Mouse (Mus musculus) adrenal gland, postnatal 25 days (tissue): ENCODE measurements around the gene Ezh1. TPM values are rescaled to one million over a fixed set of nuclear protein-coding genes. Genes with fewer than 3 reads are reported as not detected.

ENCODE experiments used
- DNase-seq: peaks from one replicate; pipeline ENCODE4 v3.0.0; 2021; ENCODE audit warnings: mixed read lengths
- total RNA-seq: library from RNA; stranded (reverse); gene quantifications from 2 replicates; pipeline ENCODE4 v1.2.3, GENCODE M21; 2021

Gene Ezh1
- total RNA-seq, 1 experiment from 2014 or later = 49.6 TPM

DNA sequence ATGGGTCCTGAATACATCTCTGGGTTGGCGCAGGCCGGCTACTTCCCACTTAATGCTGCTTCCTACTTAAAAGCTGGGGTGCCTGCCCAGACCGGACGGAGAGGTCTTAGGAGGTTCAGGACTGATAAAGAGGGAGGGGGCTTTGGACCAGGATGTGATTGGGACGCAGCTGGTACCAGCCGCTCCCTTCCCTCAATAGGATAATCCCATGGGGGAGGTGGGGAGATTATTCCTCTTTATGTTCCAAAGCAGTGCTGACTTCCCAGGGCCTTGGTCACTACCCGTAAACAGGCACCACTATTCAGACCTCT, 20.4 kb upstream of the Ezh1 start:
- DNase-seq = no peak

DNA sequence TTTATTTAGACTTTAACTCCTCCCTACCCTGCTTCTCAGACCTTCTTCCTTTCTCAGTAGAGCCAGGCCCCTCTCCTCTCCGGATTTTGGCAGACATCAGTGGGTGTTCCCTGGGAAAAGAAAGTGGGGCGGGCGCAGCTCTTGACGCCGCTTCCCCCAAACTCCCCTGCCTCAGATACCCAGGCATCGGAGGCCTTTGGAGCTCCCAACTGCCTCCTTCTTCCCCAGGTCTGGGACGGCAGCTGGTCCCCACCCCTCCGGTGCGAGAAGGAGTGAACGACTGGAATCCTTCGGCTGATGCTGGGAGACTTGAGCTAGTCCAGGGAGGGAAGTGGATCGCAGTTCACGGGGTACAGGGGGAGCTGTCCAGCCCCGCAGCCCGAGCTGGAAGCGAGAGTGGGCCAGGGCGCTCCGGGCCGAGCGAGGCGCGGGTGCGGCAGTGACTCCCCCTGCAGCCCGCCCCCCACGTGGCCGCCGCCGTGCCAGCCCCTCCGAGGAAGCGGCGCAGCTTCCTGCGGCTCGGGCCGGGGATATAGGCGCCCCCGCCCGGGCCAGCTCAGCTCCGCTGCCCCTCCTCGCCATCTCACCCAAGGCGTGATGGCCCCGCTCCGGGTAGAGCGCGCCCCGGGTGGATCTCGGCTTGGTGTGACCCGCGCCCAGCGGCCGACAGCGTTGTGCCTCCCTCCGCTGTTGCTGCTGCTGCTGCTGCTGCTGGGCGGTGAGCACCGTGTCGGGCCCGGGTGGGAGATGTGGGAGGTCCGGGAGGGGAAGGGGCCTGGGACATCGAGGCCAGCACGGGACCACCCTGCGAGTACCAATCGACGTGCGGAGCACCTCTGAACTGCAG, 19.8 kb upstream of the Ezh1 start, which contains the start of gene Ramp2:
Ramp2 (plus strand) TSS at position 174 of the 847 bp plus-strand sequence.
- peak; percentile 64 for DNase-seq

DNA sequence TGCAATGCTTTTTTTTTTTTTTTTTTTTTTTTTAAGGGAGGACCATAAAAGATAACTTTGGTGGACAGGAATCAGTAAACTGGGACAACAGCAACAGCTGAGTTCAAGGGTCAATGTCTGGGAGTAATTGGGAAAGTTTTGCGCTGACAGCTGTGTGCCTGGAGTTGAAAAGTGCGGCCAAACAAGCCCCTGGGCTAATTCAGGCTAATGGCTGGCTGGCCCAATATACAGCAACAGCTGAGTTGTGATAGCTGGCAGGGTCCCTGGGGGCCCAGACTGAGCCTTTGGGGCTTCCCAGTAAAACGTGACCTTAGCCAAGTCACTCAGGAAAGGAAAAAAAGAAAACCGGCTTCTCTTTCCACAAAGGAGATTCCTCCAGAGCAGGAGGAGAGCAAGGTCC, 18.8 kb upstream of the Ezh1 start:
- no peak for DNase-seq

DNA sequence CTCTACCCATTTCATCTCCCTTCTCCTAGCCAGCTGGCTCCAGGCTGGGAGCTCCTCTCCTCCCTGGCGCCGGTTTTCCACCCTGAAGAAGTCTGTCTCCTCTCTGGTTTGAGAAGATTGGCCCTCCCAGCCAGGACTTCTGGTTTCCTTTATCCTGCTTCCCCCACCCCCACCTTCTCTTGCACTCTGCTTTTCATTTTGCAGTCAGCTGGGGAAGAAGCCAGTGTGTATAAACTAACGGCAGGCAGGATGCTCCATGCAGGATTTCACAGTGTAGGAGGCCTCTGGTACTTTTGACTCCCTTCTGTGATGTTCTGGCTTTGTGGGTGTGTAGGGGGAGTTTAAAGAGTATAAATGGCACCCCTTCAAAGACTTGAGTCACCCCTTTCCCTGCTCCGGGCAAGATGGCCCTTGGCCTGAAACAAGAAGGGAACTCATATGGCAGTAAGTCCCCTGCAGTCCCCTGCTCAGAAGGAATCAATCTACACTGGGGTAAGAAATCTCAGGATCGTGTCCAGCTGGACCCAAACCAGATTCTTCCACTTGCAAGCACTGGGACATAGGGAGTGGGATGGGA, 11.9 kb upstream of the Ezh1 start:
- no peak for DNase-seq

DNA sequence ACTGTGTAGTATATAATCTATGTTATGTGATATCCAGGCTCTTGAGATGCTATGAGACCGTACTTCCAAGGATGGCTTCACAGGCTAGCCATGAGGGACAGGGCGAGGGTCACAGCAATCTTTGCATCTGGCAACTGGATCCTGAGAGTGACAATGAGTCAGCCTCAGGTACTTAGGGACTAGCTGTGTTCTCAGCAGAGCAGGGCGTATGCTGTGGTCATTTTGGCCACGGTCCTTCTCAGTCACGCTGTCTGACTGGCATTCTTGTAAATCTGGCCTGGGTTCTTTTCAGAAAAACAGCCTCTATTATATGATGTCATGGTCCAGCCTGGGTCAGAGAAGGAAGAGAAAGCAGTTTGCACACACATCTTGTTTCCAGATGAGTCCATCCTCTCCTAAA, 10.5 kb upstream of the Ezh1 start:
- no peak for DNase-seq

DNA sequence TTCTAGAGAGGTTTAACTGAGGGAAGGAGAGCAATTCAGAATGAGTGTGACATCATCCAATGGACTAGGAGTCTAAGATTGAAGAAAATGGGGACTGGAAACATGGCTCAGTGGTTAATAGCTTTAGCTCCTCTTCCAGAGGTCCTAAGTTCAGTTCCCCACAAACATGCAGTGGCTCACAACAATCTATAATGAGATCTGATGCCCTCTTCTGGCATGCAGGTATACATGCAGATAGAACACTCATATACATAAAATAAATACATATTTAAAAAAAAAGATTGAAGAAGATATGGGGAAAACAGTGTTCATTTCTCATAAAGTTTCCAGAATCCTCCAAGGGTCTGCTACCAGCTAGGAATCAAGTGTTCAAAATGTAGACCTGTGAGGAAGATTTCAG, 9.2 kb upstream of the Ezh1 start:
- DNase-seq = no peak

DNA sequence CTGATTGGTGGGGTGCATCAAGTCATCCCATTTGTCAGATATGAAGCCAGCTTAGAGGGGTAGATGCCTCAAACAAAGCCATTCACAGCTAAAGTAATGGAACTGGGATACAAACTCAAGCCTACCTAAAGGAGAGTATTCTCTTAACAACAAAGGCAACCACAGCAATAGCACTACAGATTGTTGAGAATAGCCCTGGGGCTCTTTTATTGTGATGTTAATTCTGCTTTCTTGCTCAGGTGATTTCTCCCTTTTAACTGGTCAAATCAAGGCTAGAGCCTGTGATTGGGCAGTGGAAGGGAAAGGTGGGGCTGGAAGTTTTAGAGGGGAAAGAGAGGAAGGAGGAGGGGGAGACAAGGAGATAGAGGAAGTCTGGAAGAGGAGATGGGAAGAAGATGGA, 7.9 kb upstream of the Ezh1 start:
- DNase-seq = no peak

DNA sequence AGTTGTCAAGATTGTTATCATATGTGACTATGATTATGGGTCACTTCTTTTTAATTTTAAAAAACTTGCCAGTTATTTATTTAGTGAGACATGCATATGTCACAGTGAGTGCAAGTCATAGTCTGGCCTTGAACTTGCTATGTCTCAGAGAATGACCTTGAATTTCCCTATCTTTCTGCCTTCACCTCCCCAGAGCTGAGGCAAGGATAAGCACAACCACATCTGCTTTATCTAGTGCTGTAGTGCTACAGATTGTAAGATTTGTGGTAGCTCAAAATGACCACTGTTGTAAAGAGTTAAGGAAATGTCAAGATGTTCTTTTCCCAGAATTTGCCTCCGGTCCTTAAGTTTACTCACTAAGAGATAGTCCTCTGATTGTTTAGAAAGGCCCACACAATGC, 7.0 kb upstream of the Ezh1 start:
- no peak for DNase-seq

DNA sequence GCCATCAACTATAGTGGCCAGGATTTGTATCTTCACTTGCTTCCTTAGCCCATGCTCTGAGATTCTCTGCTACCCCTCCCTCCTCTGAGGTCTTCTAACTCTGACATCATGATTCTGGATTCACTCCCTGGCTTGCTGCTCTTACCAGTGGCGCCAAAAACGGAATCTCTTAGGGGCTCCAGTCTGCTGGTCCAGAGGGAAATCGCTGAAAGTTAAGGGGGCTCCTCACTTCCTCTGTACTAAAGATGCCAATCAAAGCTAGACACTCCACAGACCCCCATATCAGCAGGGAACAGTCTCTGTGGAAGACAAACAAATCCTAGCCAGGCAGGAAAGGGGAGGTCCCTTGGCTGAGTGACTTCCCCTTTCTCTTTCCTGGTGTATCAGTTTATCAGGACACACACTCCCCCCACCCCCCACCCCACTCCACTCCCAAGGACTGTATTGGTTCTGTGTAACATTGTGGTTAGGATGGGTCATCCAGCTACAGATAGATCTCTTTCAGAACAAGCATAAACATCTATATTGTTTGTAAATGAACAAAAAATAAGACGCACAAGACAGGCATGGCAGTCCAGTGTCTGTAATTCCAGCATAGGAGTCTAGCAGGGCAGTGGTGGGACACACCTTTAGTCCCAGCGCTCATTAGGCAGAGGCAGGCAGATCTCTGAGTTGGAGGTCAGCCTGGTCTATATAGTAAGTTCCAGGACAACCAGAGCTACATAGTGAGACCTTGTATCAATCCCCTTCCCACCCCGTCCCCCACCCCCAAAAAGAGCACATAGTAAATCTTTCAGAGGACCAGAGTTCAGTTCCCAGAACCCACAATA, 6.0 kb upstream of the Ezh1 start:
- no peak for DNase-seq

DNA sequence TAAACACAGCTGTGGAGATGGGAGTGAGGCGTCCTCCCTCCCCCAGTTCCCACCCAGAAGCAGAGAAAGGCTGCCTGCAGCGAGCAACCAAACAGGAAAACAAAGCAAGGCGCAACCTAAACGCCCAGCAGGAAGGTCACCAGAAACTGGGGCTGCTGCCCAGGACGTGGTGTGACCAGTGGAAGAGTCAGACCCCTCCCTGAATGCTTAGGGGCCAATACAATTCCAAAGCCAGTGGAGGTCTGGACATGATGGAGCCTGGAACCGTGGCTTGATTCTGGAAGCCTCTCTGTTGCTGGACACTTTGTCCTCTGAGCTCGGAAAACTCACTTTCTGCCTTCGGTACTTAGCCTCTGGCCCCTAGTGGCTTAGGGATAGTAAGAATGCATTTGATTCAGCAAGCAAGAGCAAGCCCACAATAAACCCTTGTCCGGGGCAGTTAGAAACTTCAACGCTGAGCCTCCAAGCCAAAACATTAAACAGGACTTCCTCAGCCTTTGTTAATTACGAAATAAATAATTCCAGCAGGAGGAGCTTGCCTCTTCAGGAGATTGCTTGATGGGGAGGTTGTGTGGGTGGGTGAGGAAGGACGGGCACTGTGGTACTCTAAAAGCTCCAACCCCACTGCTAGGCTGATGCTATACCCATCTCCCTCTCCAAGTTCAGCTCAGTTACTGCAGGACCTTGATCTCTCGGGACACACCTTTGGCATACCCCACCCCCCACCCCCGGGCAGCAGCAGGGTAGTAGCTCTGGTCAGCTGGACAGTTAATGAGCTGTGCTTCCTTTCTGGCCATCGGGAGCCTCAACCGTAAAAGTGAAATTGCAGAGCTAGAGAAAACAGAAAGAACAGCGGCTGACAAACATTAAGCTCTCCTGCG, 5.0 kb upstream of the Ezh1 start:
- DNase-seq = peak; percentile 28

DNA sequence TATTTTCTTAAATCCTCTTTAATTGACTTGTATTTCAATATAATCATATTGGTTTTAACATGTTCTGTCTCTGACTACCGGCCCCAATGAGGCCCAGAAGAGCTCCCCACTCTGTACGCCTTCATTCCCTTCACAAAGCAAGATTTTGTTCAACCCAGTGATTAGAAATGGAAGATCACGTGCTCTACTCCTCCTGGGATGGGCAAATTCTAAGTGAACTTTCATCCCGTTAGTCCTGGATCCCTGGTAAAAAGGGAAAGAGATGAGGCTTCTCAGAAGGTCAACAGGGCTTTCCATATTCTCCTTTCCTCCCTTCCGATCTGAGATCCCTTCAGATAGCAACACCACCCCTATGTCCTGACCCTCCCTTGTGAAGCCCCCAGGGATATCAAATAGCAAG, 4.3 kb upstream of the Ezh1 start:
- DNase-seq = no peak

DNA sequence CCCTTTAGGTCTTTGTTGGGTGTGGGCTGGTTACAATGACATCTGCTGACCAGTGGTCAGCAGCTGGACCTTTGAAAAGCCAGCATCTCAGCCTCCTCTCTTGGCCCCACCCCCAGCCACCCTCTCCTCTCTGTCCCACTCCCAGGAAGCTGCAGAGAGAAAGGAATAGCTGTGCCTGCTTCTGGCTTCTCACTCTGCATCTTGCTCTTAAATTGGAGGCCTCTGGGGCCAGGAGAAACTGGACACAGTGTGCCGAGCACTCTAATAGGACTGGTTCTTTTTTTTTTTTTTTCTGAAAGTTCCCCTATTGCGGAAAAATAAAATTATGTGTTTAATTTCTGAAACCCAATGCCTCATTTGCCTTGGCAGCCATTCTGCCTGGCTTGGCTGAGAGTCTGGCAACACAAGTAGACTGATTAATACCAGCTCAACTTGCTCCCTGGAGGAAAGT, 3.8 kb upstream of the Ezh1 start:
- no peak for DNase-seq

DNA sequence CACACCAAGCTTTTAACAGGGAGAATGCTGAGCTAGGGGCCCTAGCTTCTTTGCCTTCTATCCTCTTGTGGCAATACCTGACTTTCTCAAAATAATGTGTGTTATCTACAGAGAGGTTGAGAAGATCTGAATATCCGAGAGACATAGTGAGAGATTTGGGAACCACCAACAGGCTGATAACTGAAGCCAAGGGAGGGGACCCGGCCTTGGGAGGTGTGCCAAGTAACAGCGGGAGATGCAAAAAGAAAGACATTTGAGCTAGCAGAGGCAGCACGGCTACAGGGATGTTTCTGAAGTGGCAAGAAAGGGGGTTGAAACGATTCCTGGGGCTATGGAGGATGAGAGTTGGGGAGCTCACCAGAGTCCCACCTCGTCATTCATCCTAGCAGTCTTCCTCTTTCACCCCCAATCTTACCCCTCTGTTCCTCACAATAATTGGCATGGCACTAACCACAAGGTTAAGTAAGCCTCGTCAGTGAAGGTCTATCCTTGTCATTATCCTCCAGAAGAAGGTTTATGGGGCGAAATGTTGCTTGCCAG, 3.2 kb upstream of the Ezh1 start:
- DNase-seq = peak; percentile 65

DNA sequence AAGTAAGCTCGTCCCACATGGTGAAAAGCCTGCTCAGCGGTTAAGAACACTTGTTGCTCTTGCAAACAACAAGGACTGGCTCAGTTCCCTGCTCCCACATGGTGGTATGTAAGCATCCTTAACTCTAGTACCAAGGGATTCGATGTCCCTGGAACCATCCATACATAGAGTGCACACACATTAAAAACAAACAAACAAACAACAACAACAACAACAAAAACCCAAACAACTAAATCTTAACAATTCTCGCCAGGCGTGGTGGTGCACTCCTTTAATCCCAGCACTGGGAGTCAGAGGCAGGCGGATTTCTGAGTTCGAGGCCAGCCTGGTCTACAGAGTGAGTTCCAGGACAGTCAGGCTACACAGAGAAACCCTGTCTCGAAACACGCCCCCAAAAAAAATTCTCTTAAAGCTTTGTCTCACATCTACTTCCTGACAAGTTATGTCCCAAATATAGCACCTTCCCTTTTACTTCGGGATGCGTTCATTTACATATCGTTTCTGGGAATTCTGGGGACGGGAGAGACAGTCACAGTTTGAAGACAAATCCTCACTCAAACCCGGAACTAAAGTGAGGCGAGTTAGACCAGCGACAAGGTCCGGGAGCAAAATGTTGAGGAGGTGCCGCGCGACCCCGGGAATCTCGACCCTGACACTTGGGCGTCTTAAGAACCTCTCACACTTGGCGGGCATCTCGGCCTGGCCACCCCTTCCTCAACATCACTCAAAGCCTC, 765 bp downstream of the Ezh1 start:
- DNase-seq = no peak

DNA sequence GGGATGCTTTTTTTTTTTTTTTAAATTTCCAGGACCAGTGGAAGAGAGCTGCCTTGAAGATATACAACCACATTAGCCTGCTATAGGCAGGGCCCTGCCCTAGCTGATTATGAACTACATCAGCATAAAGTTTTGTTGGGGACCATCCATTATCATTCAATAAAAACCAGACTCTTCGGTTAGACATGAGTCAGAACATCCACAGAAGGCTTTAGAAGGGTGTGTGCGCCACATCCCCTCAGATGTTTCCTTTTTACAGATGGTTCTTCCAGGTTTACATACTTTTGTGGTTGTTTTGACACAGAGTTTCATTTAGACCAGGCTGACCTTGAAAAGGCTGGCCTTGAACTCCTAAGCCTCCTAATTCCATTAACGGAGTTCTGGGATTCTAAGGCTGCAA, 1.9 kb downstream of the Ezh1 start:
- DNase-seq = no peak

DNA sequence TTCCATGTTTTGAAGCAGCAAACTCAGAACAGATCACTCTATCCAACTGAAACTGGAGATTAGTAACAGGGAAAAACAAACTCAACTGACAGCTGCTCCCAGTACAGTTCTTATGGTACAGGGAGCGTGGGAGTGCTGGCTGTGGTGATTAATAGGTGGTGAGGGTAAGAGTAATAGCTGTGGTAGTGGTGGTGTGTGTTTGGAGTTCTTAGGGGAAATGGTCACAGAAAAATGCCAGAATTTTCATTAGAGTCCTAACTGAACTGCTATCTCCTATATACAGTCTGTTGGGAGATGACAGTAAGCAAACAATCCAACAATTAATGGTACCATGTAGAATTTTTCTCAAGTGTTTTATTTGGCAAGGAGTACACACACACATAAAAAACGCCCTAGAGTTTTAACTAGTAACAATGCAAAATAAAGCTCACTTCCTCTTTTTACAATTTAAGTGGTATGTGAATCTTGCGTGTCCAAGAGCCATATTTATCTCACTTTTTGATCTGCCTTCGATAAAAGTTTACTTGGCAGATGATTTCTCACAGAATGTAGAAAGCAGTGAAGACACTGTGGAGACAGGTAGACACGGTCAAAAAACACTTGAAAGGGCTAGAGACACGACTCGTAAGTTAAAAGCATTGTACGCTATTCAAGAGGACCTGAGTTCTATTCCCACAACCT, 4.8 kb downstream of the Ezh1 start:
- no peak for DNase-seq

DNA sequence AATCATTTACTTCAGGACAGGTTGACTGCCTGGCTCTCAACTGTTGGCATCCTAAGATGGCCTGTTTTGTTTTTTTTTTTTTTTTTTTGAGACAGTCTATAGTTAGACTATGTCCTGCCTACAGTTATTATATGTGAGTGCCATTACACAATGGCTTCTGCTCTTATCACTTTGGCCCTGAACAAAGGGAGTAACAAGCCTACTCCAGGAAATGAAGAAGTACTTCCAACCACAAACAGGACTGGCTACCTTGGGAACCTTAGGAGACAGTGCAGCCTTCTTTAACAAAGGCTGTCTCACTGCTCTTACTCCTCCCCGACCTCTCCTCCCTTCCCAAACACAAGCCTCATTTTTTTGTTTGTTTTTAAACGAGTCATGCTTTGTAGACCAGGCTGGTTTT, 5.4 kb downstream of the Ezh1 start:
- DNase-seq = no peak

DNA sequence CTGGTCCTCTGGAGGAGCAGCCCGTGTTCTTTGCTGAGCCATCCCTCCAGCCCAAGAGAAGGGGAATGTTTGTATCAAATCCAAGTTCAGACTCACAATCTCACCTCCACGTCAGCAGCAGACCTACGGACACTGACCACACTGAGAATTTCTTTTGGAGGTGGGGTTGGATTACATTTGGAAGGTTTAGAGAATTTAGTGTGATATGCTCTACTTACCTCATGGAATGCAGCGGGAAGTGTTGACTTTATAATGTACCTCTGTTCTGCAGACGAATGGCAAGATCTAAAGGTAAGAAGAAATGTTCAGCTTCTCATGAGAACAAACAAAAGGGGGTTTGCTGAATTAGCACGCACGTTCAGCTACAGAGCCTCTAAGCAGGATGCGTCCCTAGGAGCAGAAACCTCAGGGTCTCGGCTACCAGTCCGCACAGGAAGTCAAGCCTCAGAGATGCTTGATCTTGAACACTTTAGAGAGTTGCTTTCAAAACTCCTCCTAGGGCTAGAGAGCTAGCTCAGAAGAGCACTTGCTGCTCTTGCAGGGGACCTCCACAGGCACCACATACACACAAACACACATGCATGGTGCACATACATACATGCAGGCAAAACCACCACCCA, 7.7 kb downstream of the Ezh1 start:
- no peak for DNase-seq

DNA sequence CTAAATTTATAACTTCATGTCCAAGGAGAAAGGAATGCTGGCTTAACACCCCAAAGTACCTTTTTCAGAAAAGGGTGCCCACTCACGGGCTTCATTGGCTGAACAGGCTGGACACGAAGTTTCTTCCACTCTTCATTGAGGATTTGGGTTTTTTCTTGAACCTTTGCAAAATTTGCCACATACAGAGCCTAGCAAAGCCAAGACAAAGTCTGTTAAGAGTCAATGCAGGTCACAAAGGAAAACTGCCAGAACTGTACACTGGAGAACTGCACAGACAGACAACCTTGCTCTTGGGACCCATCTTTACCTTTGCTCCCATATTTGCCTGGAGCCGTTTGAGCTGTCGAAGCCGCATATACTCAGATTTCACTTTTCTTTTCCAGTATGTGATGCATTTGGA, 9.3 kb downstream of the Ezh1 start:
- DNase-seq = no peak

DNA sequence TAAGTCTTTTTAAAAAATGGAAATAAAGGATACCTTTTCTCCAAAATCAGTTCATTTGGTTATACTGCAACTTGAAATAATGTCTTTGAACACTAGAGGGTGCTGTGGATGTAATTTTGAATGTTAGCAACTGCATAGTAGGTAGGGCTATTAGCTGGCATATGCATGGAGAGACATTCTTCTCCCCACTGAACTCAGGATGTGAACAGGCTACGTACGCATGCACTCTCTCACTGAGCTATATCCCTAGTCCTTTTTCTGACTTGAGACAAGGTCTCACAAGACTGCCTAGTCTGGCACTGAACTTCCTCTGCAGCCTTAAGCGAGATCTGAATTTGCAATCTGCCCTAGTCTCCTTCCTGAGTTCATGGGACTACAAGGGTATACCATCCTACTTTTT, 14.3 kb downstream of the Ezh1 start:
- no peak for DNase-seq
